Mouse (Mus musculus) limb, embryonic 11.5 days (tissue): ENCODE measurements around the gene Hic2. TPM values are rescaled to one million over a fixed set of nuclear protein-coding genes. Genes with fewer than 3 reads are reported as not detected.
A peak's percentile ranks its signal among the peaks of the same experiment; 100 is the strongest.
"Not testable (repeated sequence)": the region's sequence is repeated elsewhere in the genome, so short reads cannot be mapped to it uniquely, and the experiment has no call there.

Source experiments
- ATAC-seq: fragments of 200-750 bp; cut with Nextera tagmentation; 2 replicates; pipeline ENCODE4 v1.8.0; 2017; ENCODE audit warnings: low read depth; ENCODE audit not compliant: insufficient number of reproducible peaks, low FRiP score, low TSS enrichment
- DNase-seq: peaks from one replicate; pipeline ENCODE4 v3.0.0-alpha.2; 2015; ENCODE audit warnings: low spot score
- H3K27ac ChIP-seq: fragments of 300-500 bp; sonication (generic); replicated peaks from 2 replicates; pipeline ENCODE4 v1.5.1; 2014; ENCODE audit warnings: low read depth, mild to moderate bottlenecking, low read length
- H3K27me3 ChIP-seq: fragments of 300-500 bp; sonication (generic); 2 replicates; pipeline ENCODE4 v1.6.1; 2014; ENCODE audit warnings: mild to moderate bottlenecking, low read length, mixed read lengths; ENCODE audit not compliant: control insufficient read depth, insufficient read depth
- H3K36me3 ChIP-seq: fragments of 300-500 bp; sonication (generic); 2 replicates; pipeline ENCODE4 v1.6.1; 2014; ENCODE audit warnings: mild to moderate bottlenecking, low read length, moderate library complexity, mixed read lengths; ENCODE audit not compliant: control insufficient read depth, insufficient read depth
- H3K4me1 ChIP-seq: fragments of 300-500 bp; sonication (generic); 2 replicates; pipeline ENCODE4 v1.6.1; 2014; ENCODE audit warnings: low read length, mixed read lengths; ENCODE audit not compliant: control insufficient read depth, insufficient read depth
- H3K4me2 ChIP-seq: fragments of 300-500 bp; sonication (generic); 2 replicates; pipeline ENCODE4 v1.6.1; 2014; ENCODE audit warnings: low read depth, mild to moderate bottlenecking, moderate library complexity; ENCODE audit not compliant: severe bottlenecking
- H3K4me3 ChIP-seq: fragments of 300-500 bp; sonication (generic); 2 replicates; pipeline ENCODE4 v1.5.1; 2014; ENCODE audit warnings: low read depth, low read length
- H3K9ac ChIP-seq: fragments of 300-500 bp; sonication (generic); 2 replicates; pipeline ENCODE4 v1.6.1; 2014; ENCODE audit warnings: mild to moderate bottlenecking, low read length
- H3K9me3 ChIP-seq: fragments of 300-500 bp; sonication (generic); 2 replicates; pipeline ENCODE4 v1.6.1; 2016; ENCODE audit warnings: low read length; ENCODE audit not compliant: control insufficient read depth
- WGBS: fragments of 180-500 bp; shearing (Covaris S2); extraction: QIAGEN DNeasy Blood & Tissue Kit; methylation state at CpG from one replicate; pipeline ENCODE4 v1.1.7; 2014; 5-methylcytosine and 5-hydroxymethylcytosine counted together
- polyA plus RNA-seq: library from polyadenylated mRNA; unstranded; fragments of >200 nt; fragmentation: Nextera tagmentation; extraction: Ambion mirVana; gene quantifications from 2 replicates; pipeline ENCODE4 v1.2.1, GENCODE M21; 2014

The Hic2 gene
- polyA plus RNA-seq, 1 experiment from 2014 or later = 9.8 TPM

- DNase-seq = no peak
- WGBS = 88% methylated on average over 5 of the region's 5 CpGs
- no peaks in the 10 kb centered on the region for H3K36me3 ChIP-seq
- no peak overlapping the region for H3K27ac ChIP-seq
- ATAC-seq = no peak
- H3K4me2 ChIP-seq = no peak overlapping the region
- H3K27me3 ChIP-seq = no peaks in the 10 kb centered on the region
- H3K4me1 ChIP-seq = no peaks in the 10 kb centered on the region
- no peak overlapping the region for H3K9ac ChIP-seq
- H3K9me3 ChIP-seq = no peaks in the 10 kb centered on the region; the same call in 1 of the 2 replicates
- no peak overlapping the region for H3K4me3 ChIP-seq
Measured at GRCm38 (mm10) chr16:17225584-17225983, 7.8 kb upstream of the Hic2 start.

GRCm38 (mm10) chr16:17226496-17226895 lies 6.9 kb upstream of the Hic2 start:
- DNase-seq (no peak), ATAC-seq (no peak)
- Histone ChIP-seq H3K27me3 (no peaks in the 10 kb centered on the region), H3K4me1 (no peaks in the 10 kb centered on the region), H3K4me2 (no peak overlapping the region), H3K9ac (no peak overlapping the region), H3K4me3 (no peak overlapping the region), H3K9me3 (no peaks in the 10 kb centered on the region; the same call in 1 of the 2 replicates), H3K36me3 (no peaks in the 10 kb centered on the region), H3K27ac (no peak overlapping the region)

- not testable (repeated sequence) for H3K9me3 ChIP-seq, H3K36me3 ChIP-seq, H3K27me3 ChIP-seq, H3K4me2 ChIP-seq, H3K4me3 ChIP-seq, ATAC-seq, H3K9ac ChIP-seq, DNase-seq, H3K27ac ChIP-seq
- H3K4me1 ChIP-seq = peaks cover 15% of the 10 kb centered on the region
- WGBS = 98% methylated on average over 2 of the region's 2 CpGs
Measured at GRCm38 (mm10) chr16:17231523-17231922, 1.8 kb upstream of the Hic2 start.

GRCm38 (mm10) chr16:17233702-17234498 lies 528 bp downstream of the Hic2 start:
- no peaks in the 10 kb centered on the region for H3K27me3 ChIP-seq
- H3K4me2 ChIP-seq = peak overlapping the region; percentile 90
- peaks cover 15% of the 10 kb centered on the region for H3K4me1 ChIP-seq
- 0% methylated on average over 54 of the region's 62 CpGs for WGBS
- H3K9ac ChIP-seq = peak overlapping the region; percentile 92
- H3K9me3 ChIP-seq = no peaks in the 10 kb centered on the region; the same call in 1 of the 2 replicates
- DNase-seq = peak; percentile 79
- H3K4me3 ChIP-seq = peak overlapping the region; percentile 92
- ATAC-seq = peak; percentile 56
- 0 out of 2 replicates have a peak, but pooled peaks cover 2% of the 10 kb centered on the region for H3K36me3 ChIP-seq
- peak overlapping the region; percentile 82 for H3K27ac ChIP-seq

GRCm38 (mm10) chr16:17234499-17234895 lies 1.1 kb downstream of the Hic2 start:
- peaks cover 15% of the 10 kb centered on the region for H3K4me1 ChIP-seq
- peak overlapping the region; percentile 92 for H3K9ac ChIP-seq
- no peaks in the 10 kb centered on the region for H3K27me3 ChIP-seq
- 0 out of 2 replicates have a peak, but pooled peaks cover 2% of the 10 kb centered on the region for H3K36me3 ChIP-seq
- peak overlapping the region; percentile 92 for H3K4me3 ChIP-seq
- H3K9me3 ChIP-seq = no peaks in the 10 kb centered on the region; the same call in 1 of the 2 replicates
- peak; percentile 76 for DNase-seq
- H3K4me2 ChIP-seq = peak overlapping the region; percentile 90
- ATAC-seq = peak; percentile 1; the same call in 1 of the 2 replicates
- H3K27ac ChIP-seq = peak overlapping the region; percentile 82
- 3% methylated on average over 12 of the region's 12 CpGs for WGBS

GRCm38 (mm10) chr16:17234916-17235665 lies 1.7 kb downstream of the Hic2 start:
- no peak for DNase-seq
- 0 out of 2 replicates have a peak, but pooled peaks cover 2% of the 10 kb centered on the region for H3K36me3 ChIP-seq
- no peaks in the 10 kb centered on the region for H3K27me3 ChIP-seq
- WGBS = 43% methylated on average over 9 of the region's 9 CpGs
- H3K27ac ChIP-seq = no peak overlapping the region
- peak overlapping the region; percentile 90 for H3K4me2 ChIP-seq
- H3K4me3 ChIP-seq = peak overlapping the region; percentile 92
- no peak for ATAC-seq
- peaks cover 15% of the 10 kb centered on the region for H3K4me1 ChIP-seq
- no peaks in the 10 kb centered on the region; the same call in 1 of the 2 replicates for H3K9me3 ChIP-seq
- peak overlapping the region; percentile 28; the same call in 1 of the 2 replicates for H3K9ac ChIP-seq

GRCm38 (mm10) chr16:17237634-17238033 lies 4.3 kb downstream of the Hic2 start:
- H3K36me3 ChIP-seq = 0 out of 2 replicates have a peak, but pooled peaks cover 2% of the 10 kb centered on the region
- WGBS = 86% methylated on average over 3 of the region's 3 CpGs
- H3K27me3 ChIP-seq = no peaks in the 10 kb centered on the region
- no peaks in the 10 kb centered on the region for H3K9me3 ChIP-seq
- H3K27ac ChIP-seq = no peak overlapping the region
- DNase-seq = no peak
- H3K4me3 ChIP-seq = no peak overlapping the region
- no peak for ATAC-seq
- no peak overlapping the region for H3K9ac ChIP-seq
- no peak overlapping the region for H3K4me2 ChIP-seq
- H3K4me1 ChIP-seq = peaks cover 15% of the 10 kb centered on the region

- Histone ChIP-seq H3K9ac (no peak overlapping the region), H3K27ac (no peak overlapping the region), H3K4me2 (no peak overlapping the region), H3K4me3 (no peak overlapping the region), H3K27me3 (no peaks in the 10 kb centered on the region), H3K4me1 (peaks cover 15% of the 10 kb centered on the region), H3K36me3 (no peaks in the 10 kb centered on the region), H3K9me3 (no peaks in the 10 kb centered on the region)
- WGBS = 90% methylated on average over 2 of the region's 2 CpGs
- ATAC-seq (no peak), DNase-seq (no peak)
Measured at GRCm38 (mm10) chr16:17239409-17239808, 6.0 kb downstream of the Hic2 start.
